Comparison of ENCODE assay signal across 8 mouse cellular contexts in genomic region chr2:145822783-145823729, GRCm38 (mm10).
DNase-seq lines count a peak whose midpoint lies in the region; ATAC-seq and TF ChIP-seq lines count a peak whose summit lies in the region.
"Had no signal": no experiment of that assay in that cellular context is flagged by ENCODE, and none has a peak within 500 bp of the region (broad histone marks: within the 10 kb centered on the region; RNA-seq: fewer than 3 reads in every experiment).

No protein-coding gene starts in this region.

- peak overlapping the region; percentile 95 for H3K27ac ChIP-seq in bone marrow macrophage, adult 2 months (ENCODE audit: insufficient read depth, low read depth, low read length)
- H3K27ac ChIP-seq in macrophage, result peak overlapping the region; percentile 84
- H3K27ac ChIP-seq in midbrain, embryonic 14.5 days (replicated peaks; ENCODE audit: low read depth, low read length), result no peak overlapping the region

- peaks cover 59% of the 10 kb centered on the region for H3K79me2 ChIP-seq in macrophage (ENCODE audit: inconsistent target)

- 78% methylated on average over 3 of the region's 3 CpGs for WGBS in macrophage (ENCODE audit: missing documents)
- WGBS in midbrain, embryonic 14.5 days, result 86% methylated on average over 3 of the region's 3 CpGs

- H3K4me2 ChIP-seq in midbrain, embryonic 14.5 days (ENCODE audit: low read length), result no peak overlapping the region

- TF ChIP-seq CTCF in bone marrow macrophage, adult 2 months (IDR thresholded peaks at IDR 0.05; ENCODE audit: low read depth, low read length), result no peak

- DNase-seq in R1 (ENCODE audit: low read depth, low spot score), result peak; percentile 10
- peak; percentile 87 for DNase-seq in kidney, adult 9 months
- DNase-seq in spleen, adult 18-20 months, result no peak
- DNase-seq in midbrain, embryonic 14.5 days, result no peak
- no peak for DNase-seq in cerebellum, postnatal 36 days
- DNase-seq: cerebellum, postnatal 14 days had no signal

- H3K4me3 ChIP-seq in bone marrow macrophage, adult 2 months (ENCODE audit: insufficient read depth, low read length), result peak overlapping the region; percentile 80
- H3K4me3 ChIP-seq in macrophage (ENCODE audit: inconsistent target), result peak overlapping the region; percentile 59
- H3K4me3 ChIP-seq in midbrain, embryonic 14.5 days (replicated peaks; ENCODE audit: low read depth, low read length), result no peak overlapping the region

- no peaks in the 10 kb centered on the region for H3K9me3 ChIP-seq in midbrain, embryonic 14.5 days (ENCODE audit: control insufficient read depth, low read length)

- no peak for ATAC-seq in midbrain, embryonic 14.5 days (ENCODE audit: low FRiP score, low TSS enrichment)

- no peak overlapping the region for H3K9ac ChIP-seq in midbrain, embryonic 14.5 days (replicated peaks; ENCODE audit: low read length)

- TF ChIP-seq POLR2A in bone marrow macrophage, adult 2 months (IDR thresholded peaks at IDR 0.05; ENCODE audit: borderline replicate concordance, low read depth, low read length), result no peak

- no peaks in the 10 kb centered on the region for H3K36me3 ChIP-seq in macrophage (ENCODE audit: inconsistent target)
- H3K36me3 ChIP-seq in midbrain, embryonic 14.5 days (ENCODE audit: control insufficient read depth, insufficient read depth, low read length), result no peaks in the 10 kb centered on the region

- no peaks in the 10 kb centered on the region for H3K27me3 ChIP-seq in midbrain, embryonic 14.5 days (ENCODE audit: control insufficient read depth, insufficient read depth, low read length)

- H3K4me1 ChIP-seq in bone marrow macrophage, adult 2 months (ENCODE audit: control insufficient read depth, insufficient read depth, low read length), result peaks cover 44% of the 10 kb centered on the region
- H3K4me1 ChIP-seq in midbrain, embryonic 14.5 days (ENCODE audit: control insufficient read depth, insufficient read depth, low read length), result no peaks in the 10 kb centered on the region

Comparison
In these comparisons a context has a peak if more than half of its experiments do, and no peak if none do; other contexts are left out.
1. DNase-seq: peak in R1 (single experiment) and kidney, adult 9 months (single experiment); none in spleen, adult 18-20 months (0 of 2), midbrain, embryonic 14.5 days (single experiment) and cerebellum, postnatal 36 days (0 of 2).